Mouse (Mus musculus) CH12.LX (cell line): ENCODE measurements at regions not wholly inside any gene's neighbourhood (a gene's known extent, or its start where the extent isn't known, plus 50 kb on each side); places are given as distances from the start of the nearest gene placed in this dataset.

Experiments
- DNase-seq: peaks from one replicate; pipeline ENCODE4 v3.0.0-alpha.2; 2013; ENCODE audit errors: extremely low read depth
- H3K27ac ChIP-seq: 2 replicates; pipeline ENCODE4 v1.5.1; 2012; ENCODE audit warnings: low read depth, mild to moderate bottlenecking, control low read depth, moderate library complexity; ENCODE audit not compliant: insufficient read depth
- H3K27me3 ChIP-seq: replicated peaks from 2 replicates; pipeline ENCODE3; 2012; ENCODE audit warnings: inconsistent platforms
- H3K36me3 ChIP-seq, 2 experiments: replicated peaks in 1 of 2; 2 replicates each; pipeline versions ENCODE3 to v1.6.1; 2012; ENCODE audit warnings: inconsistent platforms in 1 of 2, low read length in 1 of 2, mild to moderate bottlenecking in 1 of 2, mixed read lengths in 1 of 2, moderate library complexity in 1 of 2; ENCODE audit not compliant: control insufficient read depth in 1 of 2, insufficient read depth in 1 of 2
- H3K4me1 ChIP-seq, 2 experiments: 2 replicates each; pipeline ENCODE4 v1.6.1; 2012; ENCODE audit warnings: inconsistent platforms in 1 of 2, moderate library complexity in 1 of 2; ENCODE audit not compliant: insufficient read depth in 2 of 2, control insufficient read depth in 1 of 2
- H3K4me2 ChIP-seq: 2 replicates; pipeline ENCODE4 v1.6.1; 2012; ENCODE audit warnings: low read depth, mild to moderate bottlenecking, control low read depth; ENCODE audit not compliant: poor library complexity, insufficient read depth, severe bottlenecking
- H3K4me3 ChIP-seq, 3 experiments: fragments of 150-350 bp in 1 of 3; sonication (generic) in 1 of 3; replicated peaks in 1 of 3; 2 replicates each; pipeline versions ENCODE3 to v1.5.1; 2011 to 2012; ENCODE audit warnings: low read depth in 2 of 3, low read length in 2 of 3, mild to moderate bottlenecking in 2 of 3, moderate library complexity in 2 of 3, control low read depth in 1 of 3, improper control_type of control experiment in 1 of 3, inconsistent platforms in 1 of 3, mixed read lengths in 1 of 3; ENCODE audit not compliant: poor library complexity in 1 of 3
- H3K79me2 ChIP-seq: replicated peaks from 2 replicates; pipeline ENCODE4 v1.6.1; 2012; ENCODE audit warnings: mild to moderate bottlenecking, moderate library complexity; ENCODE audit not compliant: control insufficient read depth, poor library complexity, insufficient read depth, severe bottlenecking; ENCODE audit errors: extremely low read depth
- H3K9ac ChIP-seq: 2 replicates; pipeline ENCODE4 v1.6.1; 2012; ENCODE audit warnings: low read depth, mild to moderate bottlenecking, control low read depth, moderate library complexity; ENCODE audit not compliant: insufficient read depth
- H3K9me3 ChIP-seq: replicated peaks from 2 replicates; pipeline ENCODE3; 2012; ENCODE audit warnings: low read length, inconsistent platforms, mixed read lengths
- BHLHE40 ChIP-seq: IDR thresholded peaks from 2 replicates; pipeline ENCODE4 v1.6.1; 2011; ENCODE audit warnings: mild to moderate bottlenecking, low read depth, low read length, improper control_type of control experiment
- CHD2 ChIP-seq: IDR thresholded peaks from 2 replicates; pipeline ENCODE4 v1.6.1; 2011; ENCODE audit warnings: low read length, improper control_type of control experiment
- CTCF ChIP-seq, 2 experiments: IDR thresholded peaks in 1 of 2; conservative IDR thresholded peaks in 1 of 2; 2 replicates each; pipeline ENCODE4 v1.5.1; 2011 to 2012; ENCODE audit warnings: low read depth in 2 of 2, low read length in 2 of 2, improper control_type of control experiment in 1 of 2, inconsistent platforms in 1 of 2, mild to moderate bottlenecking in 1 of 2, moderate library complexity in 1 of 2
- HCFC1 ChIP-seq: IDR thresholded peaks from 2 replicates; pipeline ENCODE4 v1.6.1; 2012; ENCODE audit warnings: low read depth, mild to moderate bottlenecking, inconsistent platforms, low read length, improper control_type of control experiment
- IRF4 ChIP-seq: IDR thresholded peaks from 2 replicates; pipeline ENCODE4 v1.6.1; 2014; ENCODE audit warnings: low read depth, mild to moderate bottlenecking, inconsistent platforms, low read length, improper control_type of control experiment
- KAT2A ChIP-seq: IDR thresholded peaks from 2 replicates; pipeline ENCODE4 v1.6.1; 2012; ENCODE audit warnings: low read length, improper control_type of control experiment, inconsistent platforms; ENCODE audit not compliant: insufficient replicate concordance
- MAFK ChIP-seq: IDR thresholded peaks from 2 replicates; pipeline ENCODE4 v1.6.1; 2011; ENCODE audit warnings: low read length, improper control_type of control experiment; ENCODE audit not compliant: insufficient replicate concordance
- MAZ ChIP-seq: IDR thresholded peaks from 2 replicates; pipeline ENCODE4 v1.6.1; 2012; ENCODE audit warnings: low read depth, mild to moderate bottlenecking, inconsistent platforms, low read length, improper control_type of control experiment, moderate library complexity
- MXI1 ChIP-seq: IDR thresholded peaks from 2 replicates; pipeline ENCODE4 v1.6.1; 2011; ENCODE audit warnings: mild to moderate bottlenecking, low read depth, low read length, improper control_type of control experiment
- MYC ChIP-seq: IDR thresholded peaks from 2 replicates; pipeline ENCODE4 v1.6.1; 2011; ENCODE audit warnings: low read depth, mild to moderate bottlenecking, improper control_type of control experiment, low read length
- NELFE ChIP-seq: IDR thresholded peaks from 2 replicates; pipeline ENCODE4 v1.6.1; 2011; ENCODE audit warnings: low read depth, low read length, improper control_type of control experiment
- POLR2AphosphoS2 ChIP-seq: IDR thresholded peaks from 2 replicates; pipeline ENCODE4 v1.6.1; 2011; ENCODE audit warnings: low read depth, low read length, improper control_type of control experiment
- RAD21 ChIP-seq: IDR thresholded peaks from 2 replicates; pipeline ENCODE4 v1.6.1; 2011; ENCODE audit warnings: low read depth, mild to moderate bottlenecking, low read length, improper control_type of control experiment, moderate library complexity
- SIN3A ChIP-seq: IDR thresholded peaks from 2 replicates; pipeline ENCODE4 v1.6.1; 2012; ENCODE audit warnings: low read length, improper control_type of control experiment, inconsistent platforms
- TBP ChIP-seq: conservative IDR thresholded peaks from 2 replicates; pipeline ENCODE4 v1.6.1; 2011; ENCODE audit warnings: low read depth, low read length, improper control_type of control experiment
- TCF12 ChIP-seq: IDR thresholded peaks from 2 replicates; pipeline ENCODE4 v1.6.1; 2014; ENCODE audit warnings: low read depth, mild to moderate bottlenecking, inconsistent platforms, low read length, improper control_type of control experiment
- UBTF ChIP-seq: IDR thresholded peaks from 2 replicates; pipeline ENCODE4 v1.6.1; 2012; ENCODE audit warnings: low read depth, mild to moderate bottlenecking, inconsistent platforms, low read length, improper control_type of control experiment, moderate library complexity
- USF1 ChIP-seq: IDR thresholded peaks from 2 replicates; pipeline ENCODE4 v1.6.1; 2014; ENCODE audit warnings: low read depth, mild to moderate bottlenecking, inconsistent platforms, low read length, improper control_type of control experiment
- USF2 ChIP-seq: conservative IDR thresholded peaks from 2 replicates; pipeline ENCODE4 v1.6.1; 2011; ENCODE audit warnings: low read depth, low read length, improper control_type of control experiment
- ZKSCAN1 ChIP-seq: IDR thresholded peaks from 2 replicates; pipeline ENCODE4 v1.6.1; 2012; ENCODE audit warnings: low read depth, inconsistent platforms, low read length, improper control_type of control experiment, borderline replicate concordance
- ZNF384 ChIP-seq: IDR thresholded peaks from 2 replicates; pipeline ENCODE4 v1.6.1; 2012; ENCODE audit warnings: low read depth, low read length, improper control_type of control experiment, inconsistent platforms
- dilution Hi-C: fragments of 300-500 bp; cut with MboI; formaldehyde crosslinking; loops from 2 replicates; pipeline ENCODE4 v1.14.3; 2020; ENCODE audit warnings: low sequenced_read_pairs; ENCODE audit not compliant: extremely low pct_unique_long_range_greater_than_20kb, extremely low pct_ligation_motif_present
- in situ Hi-C: fragments of 300-500 bp; cut with MboI; formaldehyde crosslinking; loops from 3 replicates; pipeline ENCODE4 v1.14.3; 2019; ENCODE audit warnings: low sequenced_read_pairs, low pct_ligation_motif_present, low pct_unique_long_range_greater_than_20kb, mixed read lengths

DNA sequence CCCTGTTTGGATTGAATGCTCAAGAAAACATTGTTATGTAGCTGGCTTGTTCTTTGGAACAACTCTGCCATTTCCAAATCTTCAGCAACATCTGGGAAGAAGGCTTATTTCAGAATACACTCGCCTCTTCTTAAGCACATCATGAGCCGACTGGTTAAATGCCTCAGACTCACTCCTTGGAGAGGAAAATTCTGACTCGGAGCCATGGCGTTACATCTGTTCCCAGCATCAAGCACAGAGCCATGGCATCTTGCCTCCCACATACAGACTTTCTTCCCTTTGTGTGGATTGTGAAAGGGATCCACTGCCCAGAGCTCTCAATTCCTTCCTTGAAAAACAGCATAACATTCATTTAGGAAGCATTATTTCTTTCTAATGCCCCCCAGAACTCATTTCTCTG is 334.8 kb upstream of the 4930583I09Rik start:
- TF ChIP-seq TCF12 (no peak), MAFK (no peak), ZNF384 (no peak), POLR2AphosphoS2 (no peak)
- Histone ChIP-seq H3K4me3 (no peak overlapping the region), H3K4me2 (no peak overlapping the region), H3K36me3 (no peaks in the 10 kb centered on the region), H3K79me2 (no peaks in the 10 kb centered on the region), H3K9me3 (no peaks in the 10 kb centered on the region), H3K9ac (no peak overlapping the region), H3K4me1 (no peaks in the 10 kb centered on the region), H3K27me3 (no peaks in the 10 kb centered on the region), H3K27ac (no peak overlapping the region)
- dilution Hi-C loops = no loop called here
- in situ Hi-C loops = no loop called here
- DNase-seq = no peak

DNA sequence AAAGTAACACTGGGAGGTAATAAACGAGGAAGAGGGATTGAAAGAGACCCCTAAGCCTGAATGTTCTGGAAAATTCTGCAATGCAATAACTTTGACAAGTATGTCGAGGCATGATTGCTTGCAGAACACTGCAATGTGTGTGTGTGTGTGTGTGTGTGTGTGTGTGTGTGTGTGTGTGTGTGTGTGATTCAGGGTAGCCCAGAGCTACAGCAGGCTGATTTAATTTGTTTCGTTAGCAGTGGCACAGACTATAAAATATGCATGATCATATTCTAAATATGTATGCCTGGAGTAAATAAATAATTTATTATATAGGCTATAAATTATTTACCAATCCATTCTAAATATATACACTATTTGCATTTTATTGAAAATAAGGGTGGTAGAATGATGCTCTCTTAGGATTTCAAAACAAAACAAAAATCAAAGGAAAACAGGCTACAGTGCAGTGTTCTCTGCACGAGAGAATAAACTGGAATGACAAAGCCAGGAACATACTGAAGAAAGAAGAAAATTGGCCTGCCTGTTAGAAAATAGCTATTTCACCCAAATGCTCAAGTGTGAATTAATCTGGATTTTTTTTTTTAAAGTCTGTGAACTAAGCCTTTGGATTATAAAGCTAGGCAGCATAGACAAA is 334.2 kb upstream of the 4930583I09Rik start:
- Histone ChIP-seq H3K9ac (no peak overlapping the region), H3K4me3 (no peak overlapping the region), H3K9me3 (no peaks in the 10 kb centered on the region), H3K36me3 (no peaks in the 10 kb centered on the region), H3K27ac (no peak overlapping the region), H3K4me1 (no peaks in the 10 kb centered on the region), H3K27me3 (no peaks in the 10 kb centered on the region), H3K4me2 (no peak overlapping the region), H3K79me2 (no peaks in the 10 kb centered on the region)
- no peak for TF ChIP-seq MYC
- TF ChIP-seq TBP = no peak
- TF ChIP-seq USF2 = no peak
- TF ChIP-seq MAZ = no peak
- TF ChIP-seq KAT2A = no peak
- no peak for TF ChIP-seq CHD2
- no peak for TF ChIP-seq RAD21
- no peak for TF ChIP-seq SIN3A
- TF ChIP-seq USF1 = no peak
- no peak for DNase-seq
- dilution Hi-C loops (no loop called here), in situ Hi-C loops (no loop called here)

DNA sequence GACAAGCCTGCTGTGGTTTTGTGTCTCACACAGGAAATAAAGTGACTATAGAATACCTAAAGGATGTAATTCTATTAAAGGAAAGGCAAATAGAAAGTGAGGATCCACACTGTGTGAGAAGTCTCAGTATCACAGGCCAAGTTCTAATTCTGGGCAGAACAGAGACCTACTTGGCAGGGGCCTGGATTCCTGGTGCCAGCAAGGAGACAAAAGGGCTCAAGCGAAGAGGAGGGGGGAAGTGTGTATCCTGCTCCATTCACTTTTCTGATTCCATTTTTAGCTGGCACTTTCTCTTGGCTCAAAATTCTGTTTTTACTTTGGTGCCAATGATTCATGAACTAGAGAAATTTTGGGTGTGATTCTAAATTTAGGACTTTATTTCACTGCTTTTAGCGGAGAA is 310.5 kb upstream of the 4930583I09Rik start:
- Histone ChIP-seq H3K27ac (no peak overlapping the region), H3K4me1 (no peaks in the 10 kb centered on the region), H3K4me3 (no peak overlapping the region), H3K9me3 (no peaks in the 10 kb centered on the region), H3K4me2 (no peak overlapping the region), H3K27me3 (no peaks in the 10 kb centered on the region), H3K9ac (no peak overlapping the region), H3K36me3 (no peaks in the 10 kb centered on the region), H3K79me2 (no peaks in the 10 kb centered on the region)
- TF ChIP-seq HCFC1 (no peak), ZKSCAN1 (no peak), BHLHE40 (no peak), NELFE (no peak), POLR2AphosphoS2 (no peak), RAD21 (no peak), IRF4 (no peak), SIN3A (no peak), MAFK (no peak), MYC (no peak), MXI1 (no peak), TCF12 (no peak), KAT2A (no peak), CHD2 (no peak), USF2 (no peak), CTCF (conservative IDR thresholded peaks at IDR 0.05 in 1 of 2, IDR thresholded peaks at IDR 0.05 in 1 of 2; ENCODE audit: low read depth in 2 of 2, low read length in 2 of 2) (no peak), UBTF (no peak)
- dilution Hi-C loops (no loop called here), in situ Hi-C loops (no loop called here)
- no peak for DNase-seq
